Mouse (Mus musculus) intestine, postnatal 0 days (tissue): ENCODE results near the gene Pdzph1. TPM values are rescaled to one million over a fixed set of nuclear protein-coding genes. Genes with fewer than 3 reads are reported as not detected.

Experiments
- ATAC-seq: fragments of 200-750 bp; cut with Nextera tagmentation; 2 replicates; pipeline ENCODE4 v1.8.0; 2017; ENCODE audit warnings: mild to moderate bottlenecking, moderate TSS enrichment, moderate library complexity
- H3K27ac ChIP-seq: fragments of 300-500 bp; sonication (generic); 2 replicates; pipeline ENCODE4 v1.5.1; 2014; ENCODE audit warnings: mild to moderate bottlenecking, low read depth, low read length, moderate library complexity
- H3K27me3 ChIP-seq: fragments of 300-500 bp; sonication (generic); replicated peaks from 2 replicates; pipeline ENCODE4 v1.6.1; 2014; ENCODE audit warnings: low read length, mixed read lengths; ENCODE audit not compliant: control insufficient read depth, insufficient read depth
- H3K36me3 ChIP-seq: fragments of 300-500 bp; sonication (generic); 2 replicates; pipeline ENCODE4 v1.6.1; 2014; ENCODE audit warnings: mild to moderate bottlenecking, moderate library complexity; ENCODE audit not compliant: control insufficient read depth, insufficient read depth
- H3K4me1 ChIP-seq: fragments of 300-500 bp; sonication (generic); replicated peaks from 2 replicates; pipeline ENCODE4 v1.6.1; 2014; ENCODE audit warnings: antibody characterized with exemption, low read length, mixed read lengths; ENCODE audit not compliant: control insufficient read depth, insufficient read depth
- H3K4me2 ChIP-seq: fragments of 300-500 bp; sonication (generic); replicated peaks from 2 replicates; pipeline ENCODE4 v1.6.1; 2014; ENCODE audit warnings: low read depth, mild to moderate bottlenecking, moderate library complexity
- H3K4me3 ChIP-seq: fragments of 300-500 bp; sonication (generic); 2 replicates; pipeline ENCODE4 v1.5.1; 2014; ENCODE audit warnings: low read depth, low read length
- H3K9ac ChIP-seq: fragments of 300-500 bp; sonication (generic); 2 replicates; pipeline ENCODE4 v1.6.1; 2014; ENCODE audit warnings: mild to moderate bottlenecking, low read depth, low read length
- H3K9me3 ChIP-seq: fragments of 300-500 bp; sonication (generic); 2 replicates; pipeline ENCODE4 v1.6.1; 2016; ENCODE audit warnings: mixed run types; ENCODE audit not compliant: control insufficient read depth
- CTCF ChIP-seq: sonication (generic); IDR thresholded peaks from 2 replicates; pipeline ENCODE4 v1.5.1; 2016; ENCODE audit warnings: low read depth, mild to moderate bottlenecking, control low read depth, antibody characterized with exemption, moderate library complexity
- WGBS: fragments of 180-500 bp; shearing (Covaris S2); extraction: QIAGEN DNeasy Blood & Tissue Kit; methylation state at CpG from one replicate; pipeline ENCODE4 v1.1.7; 2014; 5-methylcytosine and 5-hydroxymethylcytosine counted together
- polyA plus RNA-seq: library from polyadenylated mRNA; unstranded; fragments of >200 nt; fragmentation: Nextera tagmentation; extraction: Ambion mirVana; gene quantifications from 2 replicates; pipeline ENCODE4 v1.2.1, GENCODE M21; 2015

Pdzph1 gene
- polyA plus RNA-seq, 1 experiment from 2014 or later: not detected

GRCm38 (mm10) chr17:58943015-58943822 is 48.0 kb downstream of the Pdzph1 start:
- Histone ChIP-seq H3K36me3 (no peaks in the 10 kb centered on the region), H3K9ac (no peak overlapping the region), H3K4me2 (no peak overlapping the region), H3K9me3 (no peaks in the 10 kb centered on the region), H3K4me3 (no peak overlapping the region), H3K27me3 (no peaks in the 10 kb centered on the region), H3K27ac (no peak overlapping the region), H3K4me1 (no peaks in the 10 kb centered on the region)
- ATAC-seq: no peak
- TF ChIP-seq CTCF: no peak
- WGBS: 78% methylated on average over 10 of the region's 10 CpGs

DNA sequence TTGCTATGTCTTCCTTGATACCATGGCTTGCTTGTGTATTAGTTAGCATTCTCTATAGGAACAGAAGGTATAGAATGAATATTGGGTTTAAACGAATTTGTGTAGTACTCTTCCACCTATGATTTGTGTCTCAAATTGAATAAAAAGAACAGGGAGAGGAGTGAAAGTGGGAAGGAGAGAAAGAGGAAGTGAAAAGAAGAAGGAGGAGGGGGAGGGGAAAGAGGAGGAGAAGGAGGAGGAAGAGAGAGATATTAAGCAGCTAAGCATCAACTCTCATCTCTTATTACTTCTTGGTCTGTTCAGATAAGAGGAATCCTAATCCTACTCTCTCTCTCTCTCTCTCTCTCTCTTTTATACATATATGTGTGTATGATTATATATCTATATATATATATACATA is 52.6 kb downstream of the Pdzph1 start:
- Histone ChIP-seq H3K9me3 (no peaks in the 10 kb centered on the region), H3K4me3 (no peak overlapping the region), H3K9ac (no peak overlapping the region), H3K4me2 (no peak overlapping the region), H3K27ac (no peak overlapping the region), H3K27me3 (no peaks in the 10 kb centered on the region), H3K36me3 (no peaks in the 10 kb centered on the region), H3K4me1 (no peaks in the 10 kb centered on the region)
- 85% methylated on average over 1 of the region's 1 CpGs for WGBS
- ATAC-seq: no peak
- TF ChIP-seq CTCF: no peak

DNA sequence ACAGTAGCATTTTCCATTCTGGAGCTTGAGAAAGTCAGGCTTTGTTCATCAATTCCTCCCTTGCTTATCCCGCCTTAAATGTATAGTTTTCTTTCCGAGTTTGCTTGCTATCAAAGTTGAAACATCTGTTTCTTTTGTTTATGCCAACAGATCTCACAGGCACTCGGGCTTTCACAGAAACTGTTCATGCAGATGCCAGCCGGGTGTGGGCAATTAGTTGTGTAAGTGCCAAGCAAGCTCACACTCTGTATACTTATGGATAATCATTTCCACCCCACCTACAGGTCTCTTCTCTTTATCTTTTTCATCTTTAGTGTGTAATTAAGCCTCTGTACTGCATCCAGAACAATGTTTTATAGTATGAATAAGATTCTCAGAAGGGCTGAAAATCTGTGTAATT is 53.6 kb downstream of the Pdzph1 start:
- Histone ChIP-seq H3K4me1 (no peaks in the 10 kb centered on the region), H3K9ac (no peak overlapping the region), H3K4me3 (no peak overlapping the region), H3K4me2 (no peak overlapping the region), H3K36me3 (no peaks in the 10 kb centered on the region), H3K27ac (no peak overlapping the region), H3K9me3 (no peaks in the 10 kb centered on the region), H3K27me3 (no peaks in the 10 kb centered on the region)
- 44% methylated on average over 4 of the region's 4 CpGs for WGBS
- no peak for ATAC-seq
- no peak for TF ChIP-seq CTCF

DNA sequence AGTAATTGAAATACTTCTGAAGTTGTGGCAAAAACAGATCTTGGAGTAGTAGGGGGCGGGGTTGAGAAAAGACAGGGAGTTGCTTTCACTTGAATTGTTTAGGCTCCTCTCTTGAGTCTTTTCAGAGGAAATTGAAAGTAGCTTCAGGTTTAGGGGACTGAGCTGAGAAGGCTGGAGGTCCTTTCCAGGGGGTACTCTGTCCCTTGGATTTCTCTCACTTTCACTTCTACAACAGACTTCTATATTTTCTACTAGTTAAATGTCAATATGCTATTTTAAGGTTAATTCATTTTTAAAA is 58.2 kb downstream of the Pdzph1 start:
- Histone ChIP-seq H3K36me3 (no peaks in the 10 kb centered on the region), H3K4me3 (no peak overlapping the region), H3K27me3 (no peaks in the 10 kb centered on the region), H3K4me2 (no peak overlapping the region), H3K9ac (no peak overlapping the region), H3K9me3 (no peaks in the 10 kb centered on the region), H3K27ac (no peak overlapping the region), H3K4me1 (no peaks in the 10 kb centered on the region)
- WGBS: 37% methylated on average over 1 of the region's 1 CpGs
- no peak for ATAC-seq
- no peak for TF ChIP-seq CTCF

GRCm38 (mm10) chr17:58932279-58932982 is 58.7 kb downstream of the Pdzph1 start:
- 31% methylated on average over 2 of the region's 2 CpGs for WGBS
- no peak for TF ChIP-seq CTCF
- Histone ChIP-seq H3K4me2 (no peak overlapping the region), H3K27ac (no peak overlapping the region), H3K4me1 (no peaks in the 10 kb centered on the region), H3K27me3 (no peaks in the 10 kb centered on the region), H3K9ac (no peak overlapping the region), H3K9me3 (no peaks in the 10 kb centered on the region), H3K4me3 (no peak overlapping the region), H3K36me3 (no peaks in the 10 kb centered on the region)
- ATAC-seq: no peak

- WGBS: 72% methylated on average over 10 of the region's 10 CpGs
- no peak overlapping the region for H3K27ac ChIP-seq
- TF ChIP-seq CTCF: no peak
Measured at GRCm38 (mm10) chr17:58924754-58925546, 66.2 kb downstream of the Pdzph1 start.

More at GRCm38 (mm10) chr17:58924754-58925546, 66.2 kb downstream of the Pdzph1 start:
- Histone ChIP-seq H3K4me1 (no peaks in the 10 kb centered on the region), H3K4me2 (no peak overlapping the region), H3K36me3 (no peaks in the 10 kb centered on the region), H3K9me3 (no peaks in the 10 kb centered on the region), H3K27me3 (no peaks in the 10 kb centered on the region), H3K4me3 (no peak overlapping the region), H3K9ac (no peak overlapping the region)
- ATAC-seq: no peak
